Mouse (Mus musculus): ENCODE measurements around the gene Rybp. TPM values are rescaled to one million over a fixed set of nuclear protein-coding genes. Genes with fewer than 3 reads are reported as not detected.

Gene Rybp
- polyA plus RNA-seq, 1 experiment from 2014 or later: 20.3 TPM

DNA sequence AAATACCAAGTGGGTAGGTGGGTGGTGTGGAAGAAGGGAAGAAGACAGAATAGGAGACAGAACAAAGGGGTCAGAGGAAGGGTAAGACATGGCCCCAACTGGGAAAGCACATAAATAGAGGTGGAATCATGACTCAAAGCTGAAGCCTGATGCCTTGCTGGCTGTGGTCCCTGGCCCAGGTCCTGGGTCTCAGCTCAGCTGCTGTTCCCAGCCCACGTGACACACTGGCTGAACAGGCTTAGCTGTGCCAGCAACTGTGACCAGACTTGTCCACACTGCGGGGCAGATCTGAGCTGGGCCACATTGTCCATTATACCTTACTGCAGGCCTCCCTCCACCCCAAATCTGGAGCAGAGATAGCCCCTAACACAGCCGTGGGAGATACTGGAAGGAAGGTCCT, 103.9 kb downstream of the Rybp start:
- ATAC-seq (replicated peaks; ENCODE audit: low FRiP score): no peak
- Histone ChIP-seq H3K27ac (no peak overlapping the region), H3K4me1 (peaks cover 18% of the 10 kb centered on the region), H3K9ac (no peak overlapping the region), H3K36me3 (no peaks in the 10 kb centered on the region), H3K27me3 (0 out of 2 replicates have a peak, but pooled peaks cover 11% of the 10 kb centered on the region), H3K9me3 (replicated peaks) (no peaks in the 10 kb centered on the region), H3K4me2 (no peak overlapping the region), H3K4me3 (replicated peaks) (no peak overlapping the region)
- 86% methylated on average over 3 of the region's 3 CpGs for WGBS

DNA sequence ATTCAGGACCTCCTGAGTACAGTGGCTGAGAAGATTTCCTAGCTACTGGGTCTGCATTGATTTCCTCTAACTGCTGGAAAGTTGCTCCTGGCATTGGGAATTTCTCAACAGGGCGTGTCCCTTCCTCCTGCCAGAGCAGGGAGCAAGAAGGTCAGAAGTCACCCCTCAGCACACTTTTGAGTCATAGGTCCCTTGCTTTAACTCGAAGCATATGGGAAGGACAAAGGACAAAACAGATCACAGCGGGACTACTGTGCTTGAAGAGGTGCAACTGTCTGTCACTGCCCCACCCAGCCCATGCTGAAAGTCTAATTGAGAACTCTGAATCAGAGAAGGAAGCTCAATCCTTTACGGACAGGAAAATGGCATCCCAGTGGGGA, 106.4 kb downstream of the Rybp start:
- no peak overlapping the region for H3K27ac ChIP-seq
- ATAC-seq (replicated peaks; ENCODE audit: low FRiP score): no peak
- no peak overlapping the region for H3K4me3 ChIP-seq (replicated peaks)
- no peak overlapping the region for H3K4me2 ChIP-seq
- H3K9me3 ChIP-seq (replicated peaks): no peaks in the 10 kb centered on the region
- H3K9ac ChIP-seq: no peak overlapping the region
- peaks cover 9% of the 10 kb centered on the region for H3K4me1 ChIP-seq
- 65% methylated on average over 4 of the region's 4 CpGs for WGBS
- no peaks in the 10 kb centered on the region for H3K36me3 ChIP-seq
- H3K27me3 ChIP-seq: 0 out of 2 replicates have a peak, but pooled peaks cover 3% of the 10 kb centered on the region

DNA sequence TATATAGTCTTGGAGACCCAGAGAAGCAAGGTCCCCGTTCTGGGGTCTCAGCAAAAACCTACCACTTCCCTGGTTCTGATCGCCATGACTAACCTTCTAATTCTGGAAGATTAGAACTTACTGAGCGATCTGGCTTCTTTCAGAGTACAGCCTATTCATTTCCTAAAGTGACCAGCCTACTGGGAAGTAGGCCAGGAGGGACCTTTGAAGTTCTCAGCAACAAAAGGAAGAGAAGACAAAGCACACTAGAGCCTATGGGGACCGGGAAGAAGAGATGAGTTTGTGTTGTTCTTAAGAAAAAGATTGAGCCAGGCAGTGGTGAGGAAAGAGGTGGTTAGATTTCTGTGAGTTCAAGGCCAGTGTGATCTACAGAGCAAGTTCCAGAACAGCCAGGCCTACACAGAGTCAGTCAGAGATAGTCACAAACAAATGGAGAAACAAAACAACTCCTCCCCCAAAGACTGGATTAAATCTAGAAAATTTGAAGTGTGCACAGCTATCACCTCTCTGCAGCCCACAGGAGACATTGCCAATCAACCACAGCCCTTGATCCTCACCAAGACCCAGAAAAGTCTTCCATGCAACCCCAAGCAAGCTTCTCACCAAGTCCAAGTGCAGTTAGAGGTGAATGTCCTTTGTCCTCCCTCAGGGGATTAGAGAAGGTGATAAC, 106.9 kb downstream of the Rybp start:
- ATAC-seq (replicated peaks; ENCODE audit: low FRiP score): no peak
- H3K4me3 ChIP-seq (replicated peaks): no peak overlapping the region
- H3K27ac ChIP-seq: no peak overlapping the region
- no peak overlapping the region for H3K9ac ChIP-seq
- WGBS: 81% methylated on average over 4 of the region's 4 CpGs
- no peaks in the 10 kb centered on the region for H3K36me3 ChIP-seq
- H3K4me1 ChIP-seq: peaks cover 4% of the 10 kb centered on the region
- no peaks in the 10 kb centered on the region for H3K9me3 ChIP-seq (replicated peaks)
- H3K27me3 ChIP-seq: 0 out of 2 replicates have a peak, but pooled peaks cover 3% of the 10 kb centered on the region
- no peak overlapping the region for H3K4me2 ChIP-seq

DNA sequence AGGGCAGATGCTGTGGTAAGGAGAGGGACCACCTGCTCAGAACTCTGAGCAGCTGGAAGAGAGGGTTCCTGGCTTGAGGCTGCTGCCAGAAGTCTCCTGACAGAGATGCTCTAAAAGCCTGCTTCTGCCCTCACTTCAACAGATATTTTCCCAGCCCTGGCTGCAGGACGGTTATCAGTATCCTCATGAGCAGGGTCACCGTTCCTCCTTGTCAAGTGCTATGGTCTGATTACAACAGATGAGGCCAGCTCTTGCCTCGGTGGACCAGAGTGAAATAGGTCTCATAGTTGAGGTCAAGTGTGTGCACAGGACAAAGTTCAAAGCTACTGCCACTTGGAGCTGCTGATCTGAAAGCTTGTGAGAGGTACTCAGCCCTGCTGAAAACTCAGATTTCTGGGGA, 108.5 kb downstream of the Rybp start:
- Histone ChIP-seq H3K4me3 (replicated peaks) (no peak overlapping the region), H3K9ac (no peak overlapping the region), H3K27ac (no peak overlapping the region), H3K9me3 (replicated peaks) (no peaks in the 10 kb centered on the region), H3K4me1 (no peaks in the 10 kb centered on the region), H3K36me3 (no peaks in the 10 kb centered on the region), H3K4me2 (no peak overlapping the region), H3K27me3 (0 out of 2 replicates have a peak, but pooled peaks cover 3% of the 10 kb centered on the region)
- no peak for ATAC-seq (replicated peaks; ENCODE audit: low FRiP score)
- WGBS: 77% methylated on average over 3 of the region's 3 CpGs

Measured in kidney, embryonic 15.5 days (tissue).